Mouse (Mus musculus): ENCODE measurements around the gene Rpl38.
"Not testable (repeated sequence)": the region's sequence is repeated elsewhere in the genome, so short reads cannot be mapped to it uniquely, and the experiment has no call there.

- not testable (repeated sequence) for TF ChIP-seq POLR2A (IDR thresholded peaks at IDR 0.05; ENCODE audit: insufficient read depth, low read length); EP300 (IDR thresholded peaks at IDR 0.05; ENCODE audit: insufficient read depth, low read depth, low read length)
Observed at GRCm38 (mm10) chr11:114667932-114668285, 415 bp upstream of the Rpl38 start.
